Mouse (Mus musculus) CH12.LX (cell line): ENCODE results near the gene Cxcr1. TPM values are rescaled to one million over a fixed set of nuclear protein-coding genes. Genes with fewer than 3 reads are reported as not detected.

Experiments
- DNase-seq: peaks from one replicate; pipeline ENCODE4 v3.0.0-alpha.2; 2013; ENCODE audit errors: extremely low read depth
- H3K27ac ChIP-seq: 2 replicates; pipeline ENCODE4 v1.5.1; 2012; ENCODE audit warnings: low read depth, mild to moderate bottlenecking, control low read depth, moderate library complexity; ENCODE audit not compliant: insufficient read depth
- H3K27me3 ChIP-seq: replicated peaks from 2 replicates; pipeline ENCODE3; 2012; ENCODE audit warnings: inconsistent platforms
- H3K36me3 ChIP-seq, 2 experiments: replicated peaks in 1 of 2; 2 replicates each; pipeline versions ENCODE3 to v1.6.1; 2012; ENCODE audit warnings: inconsistent platforms in 1 of 2, low read length in 1 of 2, mild to moderate bottlenecking in 1 of 2, mixed read lengths in 1 of 2, moderate library complexity in 1 of 2; ENCODE audit not compliant: control insufficient read depth in 1 of 2, insufficient read depth in 1 of 2
- H3K4me1 ChIP-seq, 2 experiments: 2 replicates each; pipeline ENCODE4 v1.6.1; 2012; ENCODE audit warnings: inconsistent platforms in 1 of 2, moderate library complexity in 1 of 2; ENCODE audit not compliant: insufficient read depth in 2 of 2, control insufficient read depth in 1 of 2
- H3K4me2 ChIP-seq: 2 replicates; pipeline ENCODE4 v1.6.1; 2012; ENCODE audit warnings: low read depth, mild to moderate bottlenecking, control low read depth; ENCODE audit not compliant: poor library complexity, insufficient read depth, severe bottlenecking
- H3K4me3 ChIP-seq, 3 experiments: fragments of 150-350 bp in 1 of 3; sonication (generic) in 1 of 3; replicated peaks in 1 of 3; 2 replicates each; pipeline versions ENCODE3 to v1.5.1; 2011 to 2012; ENCODE audit warnings: low read depth in 2 of 3, low read length in 2 of 3, mild to moderate bottlenecking in 2 of 3, moderate library complexity in 2 of 3, control low read depth in 1 of 3, improper control_type of control experiment in 1 of 3, inconsistent platforms in 1 of 3, mixed read lengths in 1 of 3; ENCODE audit not compliant: poor library complexity in 1 of 3
- H3K79me2 ChIP-seq: replicated peaks from 2 replicates; pipeline ENCODE4 v1.6.1; 2012; ENCODE audit warnings: mild to moderate bottlenecking, moderate library complexity; ENCODE audit not compliant: control insufficient read depth, poor library complexity, insufficient read depth, severe bottlenecking; ENCODE audit errors: extremely low read depth
- H3K9ac ChIP-seq: 2 replicates; pipeline ENCODE4 v1.6.1; 2012; ENCODE audit warnings: low read depth, mild to moderate bottlenecking, control low read depth, moderate library complexity; ENCODE audit not compliant: insufficient read depth
- H3K9me3 ChIP-seq: replicated peaks from 2 replicates; pipeline ENCODE3; 2012; ENCODE audit warnings: low read length, inconsistent platforms, mixed read lengths
- CHD1 ChIP-seq: IDR thresholded peaks from 2 replicates; pipeline ENCODE4 v1.6.1; 2012; ENCODE audit warnings: low read depth, low read length, improper control_type of control experiment, inconsistent platforms
- CHD2 ChIP-seq: IDR thresholded peaks from 2 replicates; pipeline ENCODE4 v1.6.1; 2011; ENCODE audit warnings: low read length, improper control_type of control experiment
- CTCF ChIP-seq, 2 experiments: IDR thresholded peaks in 1 of 2; conservative IDR thresholded peaks in 1 of 2; 2 replicates each; pipeline ENCODE4 v1.5.1; 2011 to 2012; ENCODE audit warnings: low read depth in 2 of 2, low read length in 2 of 2, improper control_type of control experiment in 1 of 2, inconsistent platforms in 1 of 2, mild to moderate bottlenecking in 1 of 2, moderate library complexity in 1 of 2
- E2F4 ChIP-seq: IDR thresholded peaks from 2 replicates; pipeline ENCODE4 v1.6.1; 2011; ENCODE audit warnings: low read depth, low read length, improper control_type of control experiment; ENCODE audit not compliant: insufficient replicate concordance
- EP300 ChIP-seq: IDR thresholded peaks from 2 replicates; pipeline ENCODE4 v1.6.1; 2011; ENCODE audit warnings: low read length, improper control_type of control experiment
- ETS1 ChIP-seq: conservative IDR thresholded peaks from 2 replicates; pipeline ENCODE4 v1.6.1; 2012; ENCODE audit warnings: low read depth, mild to moderate bottlenecking, inconsistent platforms, low read length, improper control_type of control experiment, moderate library complexity
- HCFC1 ChIP-seq: IDR thresholded peaks from 2 replicates; pipeline ENCODE4 v1.6.1; 2012; ENCODE audit warnings: low read depth, mild to moderate bottlenecking, inconsistent platforms, low read length, improper control_type of control experiment
- IRF4 ChIP-seq: IDR thresholded peaks from 2 replicates; pipeline ENCODE4 v1.6.1; 2014; ENCODE audit warnings: low read depth, mild to moderate bottlenecking, inconsistent platforms, low read length, improper control_type of control experiment
- JUND ChIP-seq: conservative IDR thresholded peaks from 2 replicates; pipeline ENCODE4 v1.6.1; 2011; ENCODE audit warnings: low read depth, low read length, improper control_type of control experiment
- MAFK ChIP-seq: IDR thresholded peaks from 2 replicates; pipeline ENCODE4 v1.6.1; 2011; ENCODE audit warnings: low read length, improper control_type of control experiment; ENCODE audit not compliant: insufficient replicate concordance
- MAZ ChIP-seq: IDR thresholded peaks from 2 replicates; pipeline ENCODE4 v1.6.1; 2012; ENCODE audit warnings: low read depth, mild to moderate bottlenecking, inconsistent platforms, low read length, improper control_type of control experiment, moderate library complexity
- PAX5 ChIP-seq: IDR thresholded peaks from 2 replicates; pipeline ENCODE4 v1.6.1; 2012; ENCODE audit warnings: low read length, inconsistent platforms, mixed read lengths
- POLR2AphosphoS2 ChIP-seq: IDR thresholded peaks from 2 replicates; pipeline ENCODE4 v1.6.1; 2011; ENCODE audit warnings: low read depth, low read length, improper control_type of control experiment
- RAD21 ChIP-seq: IDR thresholded peaks from 2 replicates; pipeline ENCODE4 v1.6.1; 2011; ENCODE audit warnings: low read depth, mild to moderate bottlenecking, low read length, improper control_type of control experiment, moderate library complexity
- SIN3A ChIP-seq: IDR thresholded peaks from 2 replicates; pipeline ENCODE4 v1.6.1; 2012; ENCODE audit warnings: low read length, improper control_type of control experiment, inconsistent platforms
- TBP ChIP-seq: conservative IDR thresholded peaks from 2 replicates; pipeline ENCODE4 v1.6.1; 2011; ENCODE audit warnings: low read depth, low read length, improper control_type of control experiment
- UBTF ChIP-seq: IDR thresholded peaks from 2 replicates; pipeline ENCODE4 v1.6.1; 2012; ENCODE audit warnings: low read depth, mild to moderate bottlenecking, inconsistent platforms, low read length, improper control_type of control experiment, moderate library complexity
- USF2 ChIP-seq: conservative IDR thresholded peaks from 2 replicates; pipeline ENCODE4 v1.6.1; 2011; ENCODE audit warnings: low read depth, low read length, improper control_type of control experiment
- ZKSCAN1 ChIP-seq: IDR thresholded peaks from 2 replicates; pipeline ENCODE4 v1.6.1; 2012; ENCODE audit warnings: low read depth, inconsistent platforms, low read length, improper control_type of control experiment, borderline replicate concordance
- ZMIZ1 ChIP-seq: IDR thresholded peaks from 2 replicates; pipeline ENCODE4 v1.6.1; 2012; ENCODE audit warnings: low read depth, mild to moderate bottlenecking, inconsistent platforms, low read length, improper control_type of control experiment
- ZNF384 ChIP-seq: IDR thresholded peaks from 2 replicates; pipeline ENCODE4 v1.6.1; 2012; ENCODE audit warnings: low read depth, low read length, improper control_type of control experiment, inconsistent platforms
- dilution Hi-C: fragments of 300-500 bp; cut with MboI; formaldehyde crosslinking; loops from 2 replicates; pipeline ENCODE4 v1.14.3; 2020; ENCODE audit warnings: low sequenced_read_pairs; ENCODE audit not compliant: extremely low pct_unique_long_range_greater_than_20kb, extremely low pct_ligation_motif_present
- in situ Hi-C: fragments of 300-500 bp; cut with MboI; formaldehyde crosslinking; loops from 3 replicates; pipeline ENCODE4 v1.14.3; 2019; ENCODE audit warnings: low sequenced_read_pairs, low pct_ligation_motif_present, low pct_unique_long_range_greater_than_20kb, mixed read lengths
- polyA plus RNA-seq: library from polyadenylated mRNA; unstranded; fragments of >175 nt; gene quantifications from 2 replicates; pipeline ENCODE4 v1.2.1, GENCODE M21; 2012; ENCODE audit warnings: low read depth; ENCODE audit not compliant: insufficient read length
- total RNA-seq, 2 experiments: library from RNA; depleted of rRNA; stranded (reverse); fragments of 300-350 nt in 1 of 2; fragments of >200 nt in 1 of 2; gene quantifications; 2 replicates each; pipeline ENCODE4 v1.2.3; 2012 to 2014

Gene Cxcr1
- total and polyA plus RNA-seq, 3 experiments, result not detected

DNA sequence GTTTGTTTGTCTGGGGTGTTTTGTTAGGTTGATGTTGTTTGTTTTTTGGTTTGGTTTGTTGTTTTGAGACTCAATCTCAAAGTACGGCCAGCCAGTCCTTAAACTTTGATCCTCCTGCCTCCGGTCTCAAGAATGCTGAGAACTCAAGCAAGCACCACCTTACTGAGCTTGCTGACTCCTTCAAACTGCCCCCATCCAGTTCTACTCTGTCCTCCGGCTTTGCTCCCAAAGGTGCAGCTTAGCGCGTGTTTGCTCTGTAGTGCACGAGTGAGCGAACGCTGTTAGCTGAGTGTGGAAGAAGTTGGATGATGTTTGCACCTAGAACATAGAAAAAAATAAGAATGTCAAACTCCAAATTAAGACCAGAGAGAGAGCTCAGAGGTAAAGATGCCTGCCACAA, 14.5 kb upstream of the Cxcr1 start:
- peaks cover 0 to 7% of the 10 kb centered on the region in 2 experiments; a peak in 2 of 4 replicates for H3K4me1 ChIP-seq
- H3K27me3 ChIP-seq, result no peaks in the 10 kb centered on the region
- DNase-seq, result no peak
- in situ Hi-C loops (no loop called here), dilution Hi-C loops (no loop called here)
- H3K9me3 ChIP-seq, result no peaks in the 10 kb centered on the region
- H3K9ac ChIP-seq, result no peak overlapping the region
- no peak overlapping the region for H3K27ac ChIP-seq
- H3K4me3 ChIP-seq, result no peak overlapping the region
- H3K36me3 ChIP-seq, result no peaks in the 10 kb centered on the region
- H3K79me2 ChIP-seq, result no peaks in the 10 kb centered on the region
- H3K4me2 ChIP-seq, result no peak overlapping the region
- TF ChIP-seq ETS1 (no peak), PAX5 (no peak), SIN3A (no peak), MAFK (no peak), CTCF (conservative IDR thresholded peaks at IDR 0.05 in 1 of 2, IDR thresholded peaks at IDR 0.05 in 1 of 2; ENCODE audit: low read depth in 2 of 2, low read length in 2 of 2) (no peak), TBP (no peak), POLR2AphosphoS2 (no peak), USF2 (no peak), IRF4 (no peak)

GRCm38 (mm10) chr1:74207906-74208305, 13.5 kb upstream of the Cxcr1 start:
- H3K4me3 ChIP-seq, result no peak overlapping the region
- in situ Hi-C loops, result no loop called here
- dilution Hi-C loops, result no loop called here
- no peak overlapping the region for H3K4me2 ChIP-seq
- no peaks in the 10 kb centered on the region for H3K9me3 ChIP-seq
- DNase-seq, result no peak
- H3K27me3 ChIP-seq, result no peaks in the 10 kb centered on the region
- peaks cover 0 to 7% of the 10 kb centered on the region in 2 experiments; a peak in 2 of 4 replicates for H3K4me1 ChIP-seq
- H3K36me3 ChIP-seq, result no peaks in the 10 kb centered on the region
- H3K27ac ChIP-seq, result no peak overlapping the region
- TF ChIP-seq ETS1 (no peak), RAD21 (no peak), UBTF (no peak), EP300 (no peak), JUND (no peak), CHD1 (no peak), TBP (no peak), E2F4 (no peak), MAZ (no peak), ZKSCAN1 (no peak), HCFC1 (no peak), CHD2 (no peak), ZMIZ1 (no peak), ZNF384 (no peak), POLR2AphosphoS2 (no peak)
- no peak overlapping the region for H3K9ac ChIP-seq
- H3K79me2 ChIP-seq, result no peaks in the 10 kb centered on the region
